Mouse (Mus musculus): ENCODE data around the gene Mprip. TPM values are rescaled to one million over a fixed set of nuclear protein-coding genes. Genes with fewer than 3 reads are reported as not detected.
"Not testable (repeated sequence)": the region's sequence is repeated elsewhere in the genome, so short reads cannot be mapped to it uniquely, and the experiment has no call there.

The Mprip gene
- total RNA-seq, 2 experiments from 2014 or later, result 283 to 287 TPM

DNA sequence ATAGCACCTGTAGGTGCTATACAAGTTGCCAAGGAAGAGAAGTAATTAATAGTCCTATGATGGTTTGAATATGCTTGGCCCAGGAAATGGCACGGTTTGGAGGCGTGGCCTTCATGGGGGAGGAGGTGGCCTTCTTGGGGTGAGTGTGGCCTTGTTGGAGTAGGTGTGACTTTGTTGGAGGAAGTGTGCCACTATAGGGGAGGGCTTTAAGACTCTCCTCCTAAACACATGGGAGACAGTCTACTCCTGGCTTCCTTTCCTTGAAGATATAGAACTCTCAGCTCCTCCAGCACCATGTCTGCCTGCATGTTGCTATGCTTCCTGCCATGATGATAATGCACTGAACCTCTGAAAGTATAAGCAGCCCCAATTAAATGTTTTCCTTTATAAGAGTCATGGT lies 8.1 kb upstream of the Mprip start:
- no peak for DNase-seq (ENCODE audit: low spot score in 2 of 2)

DNA sequence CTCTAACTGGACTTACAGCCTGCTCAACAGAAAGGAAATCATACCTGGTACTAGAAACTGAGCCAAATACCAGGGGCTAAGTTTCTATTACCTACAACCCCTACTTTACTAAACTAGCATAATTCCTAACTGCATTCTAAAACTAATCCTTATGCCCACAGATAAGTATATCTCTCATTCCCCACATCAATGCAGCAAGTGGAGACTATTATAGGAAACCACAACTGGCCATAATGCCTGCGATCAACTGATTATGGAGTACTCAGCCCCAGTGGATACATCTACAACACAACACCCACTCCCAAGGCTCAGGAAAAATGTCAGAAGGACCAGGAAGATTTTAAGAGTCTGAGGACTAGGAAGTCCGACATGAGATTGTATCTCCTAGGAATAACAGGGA lies 7.6 kb upstream of the Mprip start:
- no peak for DNase-seq (ENCODE audit: low spot score in 2 of 2)

DNA sequence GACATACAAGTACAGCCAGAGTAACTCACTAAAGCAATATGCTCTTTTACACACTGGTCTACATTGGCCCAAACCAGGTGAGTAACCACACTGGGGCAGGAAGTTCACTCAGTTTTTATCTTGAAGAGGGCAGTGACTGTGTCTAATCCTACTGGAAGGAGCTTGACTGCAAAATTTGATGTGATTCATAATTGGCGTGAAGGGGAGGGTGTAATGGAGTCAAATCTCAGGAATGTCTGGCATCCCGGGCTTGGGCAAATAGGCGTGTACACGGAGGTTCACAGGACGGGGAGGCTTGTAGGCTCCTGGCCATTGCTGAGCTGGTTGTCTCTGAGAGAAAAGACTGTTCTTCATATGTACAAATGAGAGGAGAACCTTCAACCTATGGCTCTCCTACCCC lies 5.8 kb upstream of the Mprip start:
- DNase-seq (ENCODE audit: low spot score in 2 of 2), result no peak

DNA sequence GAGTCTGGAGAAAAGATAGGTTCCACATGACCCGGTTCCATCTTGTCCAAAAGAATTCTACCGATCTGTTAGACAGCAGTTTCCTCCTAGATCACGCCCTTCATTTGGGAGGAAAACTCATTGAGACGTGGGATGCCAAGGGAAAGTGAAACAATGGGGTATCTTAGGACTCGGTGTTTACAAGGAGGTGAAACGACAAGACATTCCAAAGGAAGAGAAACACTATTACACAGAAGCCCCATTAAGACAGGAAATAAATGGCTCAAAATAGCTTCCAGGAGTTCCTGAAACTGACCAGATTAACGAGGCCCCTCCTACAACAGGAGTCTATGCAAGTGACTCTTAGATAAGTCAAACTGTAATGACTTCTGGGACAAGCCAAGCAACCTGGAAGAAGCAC lies 5.1 kb upstream of the Mprip start:
- DNase-seq (ENCODE audit: low spot score in 2 of 2), result no peak

DNA sequence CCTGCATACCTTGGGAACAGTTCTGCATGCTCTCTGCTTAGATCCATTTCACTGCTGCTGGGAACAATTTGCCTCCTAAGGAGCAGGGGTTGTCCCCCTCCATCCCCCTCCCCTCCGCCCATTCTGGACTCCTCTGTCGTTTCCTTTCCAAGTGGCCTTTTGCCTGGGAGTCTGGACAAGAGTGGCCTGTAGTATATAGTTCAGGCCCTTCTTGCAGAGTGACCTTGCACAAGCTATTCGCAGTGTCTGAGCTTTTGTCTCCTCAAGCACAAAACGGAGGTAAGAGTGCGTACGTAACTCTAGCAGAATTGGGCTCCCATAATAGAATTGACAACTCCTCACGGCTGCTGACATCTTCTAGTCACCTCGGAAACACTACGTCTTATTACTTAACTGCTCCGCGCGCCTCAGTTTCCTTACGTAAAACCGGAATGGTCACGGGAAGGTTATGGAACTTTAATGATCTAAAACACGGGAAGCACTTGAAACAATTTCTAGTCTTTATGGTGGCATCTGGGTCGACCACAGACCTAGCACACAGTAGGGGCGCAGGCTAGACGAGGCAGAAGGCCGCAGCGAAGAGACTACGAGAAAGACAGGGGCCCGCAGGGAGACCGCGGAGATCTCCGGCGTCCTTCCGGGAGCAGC lies 620 bp downstream of the Mprip start:
- no peak for DNase-seq (ENCODE audit: low spot score in 2 of 2)

DNA sequence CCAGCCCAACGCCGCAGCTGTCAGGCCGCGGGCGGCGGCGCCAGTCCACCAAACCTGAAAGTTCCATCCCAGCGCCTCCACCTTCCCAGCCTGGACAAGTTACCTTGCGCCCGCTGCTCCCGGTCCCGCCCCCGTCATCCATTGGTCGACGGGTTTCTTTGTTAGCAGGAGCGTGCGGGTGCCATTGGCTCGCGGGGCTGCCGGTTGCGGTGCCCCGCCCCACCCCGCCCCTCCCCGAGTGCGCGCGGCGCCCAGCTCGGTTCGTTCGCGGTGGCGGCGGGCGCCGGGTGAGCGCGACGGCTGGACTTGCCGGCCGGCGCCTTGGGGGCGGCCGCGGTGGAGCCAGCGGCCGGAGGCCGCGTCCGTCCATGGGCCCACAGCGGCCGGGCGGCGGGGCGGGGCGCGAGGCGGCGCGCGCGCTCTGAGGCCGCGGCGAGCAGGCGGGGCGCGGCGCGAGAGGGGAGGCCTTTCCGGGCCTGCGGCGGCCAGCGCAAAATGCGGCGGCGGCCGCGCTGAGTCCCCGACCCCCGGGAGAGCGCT lies 1.2 kb downstream of the Mprip start:
- DNase-seq (ENCODE audit: low spot score in 2 of 2), result peak; percentile 92 to 98

DNA sequence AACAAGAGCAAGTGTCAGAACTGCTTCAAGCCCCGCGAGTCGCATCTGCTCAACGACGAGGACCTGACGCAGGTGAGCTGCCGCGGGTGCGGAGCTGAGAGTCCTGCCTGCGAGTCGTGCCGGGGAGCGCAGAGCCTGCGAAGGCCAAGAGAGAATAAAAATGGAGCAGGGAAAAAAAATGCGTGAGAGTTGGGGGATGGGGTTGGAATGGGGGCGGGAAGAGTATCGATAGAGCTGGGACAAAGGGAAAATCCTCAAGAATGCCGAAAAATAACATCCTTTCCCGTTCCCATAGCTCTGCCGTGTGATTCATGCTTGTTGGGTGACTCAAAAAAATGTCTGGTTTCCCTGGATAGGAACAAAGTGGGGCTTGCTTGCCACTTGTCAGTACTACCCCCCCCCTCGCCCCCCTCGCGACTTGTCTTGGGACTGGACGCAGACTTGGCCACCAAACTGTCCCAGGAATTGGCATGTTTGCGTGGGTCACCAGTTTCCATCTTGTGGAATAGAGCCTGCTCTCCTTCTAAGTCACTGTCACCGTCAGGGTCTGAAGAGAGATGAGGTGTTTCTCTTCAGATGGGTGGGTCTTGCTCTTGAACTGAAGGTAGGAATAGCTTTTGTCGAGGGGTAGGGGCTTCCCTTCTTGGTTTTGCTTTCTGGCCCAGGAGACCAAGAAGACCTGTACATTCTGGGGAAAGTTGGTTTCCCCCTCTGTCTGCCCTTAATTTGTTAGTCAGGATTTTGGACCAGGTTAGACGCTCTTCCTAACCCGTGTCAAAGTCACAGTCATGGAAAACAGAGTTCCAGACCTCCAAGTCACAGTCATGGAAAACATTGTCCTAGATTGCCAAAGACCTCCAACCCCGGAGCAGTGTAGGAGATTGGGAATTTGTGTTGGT lies 2.0 kb downstream of the Mprip start:
- DNase-seq (ENCODE audit: low spot score in 2 of 2), result no peak

DNA sequence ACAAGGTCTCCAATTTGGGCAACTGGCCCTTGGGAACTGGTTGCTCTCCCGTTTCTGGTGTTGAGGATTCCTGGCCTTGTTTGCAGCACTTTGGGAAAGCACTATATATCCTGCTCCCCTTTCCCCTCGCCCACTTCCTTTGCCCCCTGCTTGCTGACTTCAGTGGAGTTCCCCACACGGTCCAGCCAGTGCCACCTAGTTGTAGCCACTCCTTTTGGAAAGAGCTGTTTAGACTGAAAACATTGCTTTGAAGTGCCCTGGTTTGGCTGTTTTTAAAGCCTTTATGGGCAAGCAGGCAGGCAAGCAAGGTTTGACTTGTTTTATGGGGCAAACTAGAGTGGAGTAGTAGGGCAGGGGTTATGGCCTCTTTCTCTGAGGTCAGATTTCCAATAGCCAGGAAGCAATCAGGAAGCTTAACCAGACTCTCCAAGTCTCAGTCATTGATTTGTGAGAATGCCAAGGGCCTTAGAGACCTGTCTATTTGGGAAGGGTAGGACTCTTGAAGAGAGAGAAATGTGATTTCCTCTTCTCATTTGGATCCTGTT lies 2.7 kb downstream of the Mprip start:
- DNase-seq (ENCODE audit: low spot score in 2 of 2), result no peak

DNA sequence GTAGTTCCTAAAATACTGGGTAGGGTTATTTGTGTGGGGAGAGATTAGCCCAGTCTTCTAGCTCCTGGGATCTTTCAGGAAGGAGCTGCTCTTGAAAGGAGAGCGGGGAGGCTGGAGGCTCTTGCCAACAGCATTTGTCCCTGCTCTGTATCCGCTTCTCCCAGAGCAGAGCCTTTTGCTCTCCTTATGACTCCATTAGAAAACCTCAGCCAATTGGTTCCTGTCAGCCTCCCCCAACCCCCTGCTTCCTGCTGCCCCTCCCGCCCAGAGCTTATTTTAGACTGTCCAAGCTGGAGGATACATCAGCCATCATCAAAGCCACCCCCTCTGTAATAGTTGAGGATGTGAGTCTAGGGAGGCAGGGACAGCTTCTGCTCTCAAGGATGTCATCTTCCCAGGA lies 3.7 kb downstream of the Mprip start:
- peak; percentile 17 to 53 for DNase-seq (ENCODE audit: low spot score in 2 of 2)

DNA sequence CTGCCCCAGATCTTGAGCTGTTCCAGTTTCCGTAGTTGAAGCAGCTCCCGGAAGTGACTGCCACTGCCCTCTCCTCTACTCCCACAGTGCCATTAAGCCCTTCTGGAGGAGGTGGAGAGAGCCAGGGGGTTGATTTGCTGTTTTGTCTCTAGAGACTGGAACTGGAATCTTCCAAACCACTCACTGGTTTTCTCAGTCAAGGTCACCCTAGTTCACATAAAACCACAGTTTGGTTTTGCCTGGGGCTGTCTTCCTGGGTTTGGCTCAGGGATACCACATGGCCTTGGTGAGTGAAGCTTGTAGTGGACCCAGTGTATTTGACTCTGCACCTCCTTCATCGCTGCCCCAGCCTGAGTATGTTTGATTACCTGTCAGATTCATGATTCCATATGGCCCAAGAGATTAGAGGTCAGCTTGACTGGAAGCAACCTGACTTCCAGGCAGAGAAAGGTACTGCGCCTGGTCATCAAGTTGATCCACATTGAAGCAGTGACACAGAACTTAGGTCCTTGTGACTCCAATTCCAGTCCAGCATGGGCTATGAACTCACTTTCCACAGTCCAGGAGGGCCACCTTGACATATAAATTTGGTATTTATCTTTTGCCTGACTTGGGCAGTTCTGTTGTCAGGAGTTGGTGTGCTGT lies 10.1 kb downstream of the Mprip start:
- DNase-seq (ENCODE audit: low spot score in 2 of 2), result no peak

DNA sequence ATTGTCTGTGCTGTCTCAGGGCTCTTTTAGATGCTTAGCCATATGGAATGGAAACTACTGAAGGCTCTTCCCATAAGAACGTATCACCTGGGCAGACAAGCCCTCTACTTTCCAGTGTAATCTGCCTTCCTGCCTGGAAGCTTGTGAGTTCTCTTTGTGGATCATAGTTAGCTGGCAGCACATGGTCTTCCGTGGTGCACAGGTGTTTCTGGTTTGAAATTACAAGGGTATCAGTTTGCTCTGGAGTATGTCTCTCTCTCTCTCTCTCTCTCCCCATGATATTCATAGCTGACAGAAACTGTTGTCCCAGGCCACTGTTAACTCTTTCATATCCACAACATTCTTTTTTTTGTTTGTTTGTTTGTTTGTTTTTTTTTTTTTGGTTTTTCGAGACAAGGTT lies 12.9 kb downstream of the Mprip start:
- no peak for DNase-seq (ENCODE audit: low spot score in 2 of 2)

DNA sequence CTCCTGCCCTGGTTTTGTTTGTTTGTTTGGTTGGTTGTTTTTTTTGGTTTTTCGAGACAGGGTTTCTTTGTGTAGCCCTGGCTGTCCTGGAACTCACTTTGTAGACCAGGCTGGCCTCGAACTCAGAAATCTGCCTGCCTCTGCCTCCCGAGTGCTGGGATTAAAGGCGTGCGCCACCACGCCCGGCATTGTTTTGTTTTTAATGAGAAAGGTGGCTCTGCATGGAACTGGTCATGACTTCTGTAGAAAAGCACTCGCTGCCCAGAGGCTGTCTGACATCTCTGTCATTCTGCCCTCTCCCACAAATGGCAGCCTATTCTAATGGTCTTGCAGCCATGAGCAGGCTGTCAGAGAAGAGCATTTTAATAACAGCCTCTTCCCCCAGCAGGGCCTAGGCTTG lies 13.6 kb downstream of the Mprip start:
- not testable (repeated sequence) for DNase-seq (ENCODE audit: low spot score in 2 of 2)

DNA sequence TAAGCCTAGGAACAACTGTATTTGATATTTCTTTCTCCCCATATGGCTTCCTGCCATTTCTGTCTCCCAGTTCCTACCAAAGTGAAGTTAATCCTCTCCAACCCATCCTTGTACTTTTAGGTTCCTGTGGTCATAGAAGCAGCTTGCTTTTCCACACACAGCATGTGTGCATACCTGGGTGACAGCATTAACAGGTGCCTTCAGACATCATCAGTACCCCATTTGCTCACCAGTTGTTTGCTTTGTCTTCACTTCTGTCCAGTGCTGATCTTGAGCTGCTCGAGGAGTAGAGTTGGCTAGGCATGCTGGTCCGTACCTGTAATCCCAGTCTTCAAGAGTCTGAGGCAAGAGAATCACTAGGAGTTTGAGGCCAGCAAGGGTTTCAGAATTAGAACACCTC lies 16.7 kb downstream of the Mprip start:
- DNase-seq (ENCODE audit: low spot score in 2 of 2), result no peak

DNA sequence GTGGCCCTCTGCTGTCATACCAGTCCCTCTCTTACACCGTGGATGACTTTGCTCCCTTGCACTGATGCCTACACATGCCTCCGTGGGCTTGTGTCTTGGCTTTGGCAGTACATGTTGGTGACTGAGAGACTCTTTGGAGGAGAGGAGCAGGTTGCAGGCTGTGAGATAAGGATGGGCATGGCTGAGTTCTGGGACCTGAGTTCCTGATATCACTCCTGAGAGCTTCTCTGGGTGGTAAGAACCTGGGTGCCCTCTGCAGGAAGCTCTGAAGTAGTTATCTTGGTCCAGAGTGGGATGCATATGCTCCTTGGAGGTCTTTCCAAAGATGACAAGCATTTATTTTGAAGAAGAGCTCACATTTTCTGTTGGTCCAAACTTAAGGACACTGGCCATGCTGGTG lies 17.6 kb downstream of the Mprip start:
- DNase-seq (ENCODE audit: low spot score in 2 of 2), result no peak

DNA sequence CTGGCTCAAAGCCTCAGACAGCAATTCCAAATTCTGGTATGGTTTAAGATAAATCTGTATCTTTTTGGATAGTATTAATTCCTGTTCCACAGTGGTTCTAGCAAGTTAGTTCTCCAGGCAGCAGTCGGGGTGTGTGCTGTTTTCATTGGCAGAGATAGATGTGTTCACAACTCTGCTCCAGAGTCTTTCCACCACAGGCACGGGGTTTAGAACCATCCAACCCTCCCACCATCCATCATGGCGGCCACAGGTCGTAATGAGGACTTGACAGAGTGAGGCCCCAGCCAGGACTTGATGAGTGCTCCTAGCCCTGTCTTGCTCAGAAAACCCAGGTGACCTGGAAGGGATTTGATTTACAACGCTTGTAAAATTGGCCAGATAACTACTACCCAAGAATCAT lies 19.0 kb downstream of the Mprip start:
- DNase-seq (ENCODE audit: low spot score in 2 of 2), result no peak

DNA sequence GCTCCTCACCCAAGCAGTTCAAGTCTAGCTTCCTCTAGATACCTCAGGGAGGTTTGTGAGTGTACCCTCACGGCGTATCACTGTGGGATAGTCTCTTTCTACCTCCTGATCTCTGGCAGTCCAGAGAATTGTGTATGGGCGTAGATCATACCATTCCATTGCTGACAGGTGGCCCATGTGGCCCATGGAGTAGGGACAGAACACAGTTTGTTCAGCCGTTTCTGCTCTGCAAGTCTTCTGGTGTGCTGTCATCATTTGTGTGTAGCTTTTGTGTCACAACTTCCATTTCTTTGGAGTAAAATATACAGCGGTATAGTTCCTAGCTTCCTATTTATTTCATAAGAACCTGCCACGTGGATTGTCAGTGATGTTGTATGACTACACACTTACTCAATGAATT lies 23.9 kb downstream of the Mprip start:
- DNase-seq (ENCODE audit: low spot score in 2 of 2), result no peak

DNA sequence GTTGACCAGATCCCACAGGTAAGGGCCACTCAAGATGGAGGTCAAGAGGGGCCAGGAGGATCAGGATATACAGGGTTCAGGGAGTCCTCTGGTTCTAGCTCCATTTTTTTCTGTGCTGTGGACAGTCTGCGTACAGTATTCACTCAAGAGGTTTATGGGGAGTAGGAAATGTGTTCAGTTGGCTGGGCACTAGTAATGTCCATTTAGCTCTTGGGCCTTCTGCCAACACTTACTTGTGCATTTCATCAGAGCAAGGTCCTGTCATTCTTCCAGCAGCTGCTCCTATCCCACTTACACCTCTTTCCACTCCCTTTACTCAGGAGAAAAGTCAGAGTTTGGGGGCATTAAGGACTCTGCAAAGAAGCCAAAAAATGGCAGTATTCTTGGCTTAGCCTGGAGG lies 33.4 kb downstream of the Mprip start:
- no peak for DNase-seq (ENCODE audit: low spot score in 2 of 2)

DNA sequence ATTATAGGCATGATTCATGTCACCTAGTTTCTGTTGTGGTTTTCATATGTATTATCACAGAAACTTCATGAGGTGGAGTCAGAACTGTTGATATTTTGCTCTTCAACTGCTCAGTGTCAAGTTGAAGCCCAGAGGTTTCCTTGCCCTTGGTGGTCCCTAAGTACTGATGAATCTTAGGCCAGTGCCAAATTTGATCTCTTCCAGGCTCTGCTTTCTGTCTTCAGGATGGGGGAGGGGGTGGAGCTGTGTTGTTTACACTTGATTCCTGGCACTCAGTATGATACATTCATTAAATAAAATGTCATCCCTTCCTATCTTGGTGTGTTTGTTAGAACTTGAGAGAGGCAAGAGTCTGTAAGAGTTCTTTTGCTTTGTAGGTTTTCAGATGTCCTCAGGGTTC lies 34.4 kb downstream of the Mprip start:
- no peak for DNase-seq (ENCODE audit: low spot score in 2 of 2)

DNA sequence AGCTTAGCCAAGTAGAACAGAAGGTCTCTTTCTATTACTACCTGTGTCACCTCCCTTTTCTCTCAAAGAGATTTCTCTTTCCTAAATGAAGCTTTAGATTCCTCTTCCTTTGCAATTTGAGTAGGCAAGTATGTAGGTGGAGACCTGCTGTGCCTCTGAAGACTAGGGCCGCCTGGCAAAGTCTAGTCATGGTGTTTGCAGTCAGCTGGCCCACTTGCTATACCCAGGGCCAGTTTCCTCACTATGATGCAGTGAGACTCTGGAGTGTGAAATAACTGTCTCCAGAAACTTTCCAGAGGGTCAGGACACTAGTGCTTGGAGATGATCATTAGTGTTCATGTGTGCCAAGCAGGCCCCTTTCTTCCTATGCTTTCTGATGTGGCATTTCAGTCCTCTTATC lies 36.5 kb downstream of the Mprip start:
- peak in 1 of 2 experiments; percentile 45 for DNase-seq (ENCODE audit: low spot score in 2 of 2)

DNA sequence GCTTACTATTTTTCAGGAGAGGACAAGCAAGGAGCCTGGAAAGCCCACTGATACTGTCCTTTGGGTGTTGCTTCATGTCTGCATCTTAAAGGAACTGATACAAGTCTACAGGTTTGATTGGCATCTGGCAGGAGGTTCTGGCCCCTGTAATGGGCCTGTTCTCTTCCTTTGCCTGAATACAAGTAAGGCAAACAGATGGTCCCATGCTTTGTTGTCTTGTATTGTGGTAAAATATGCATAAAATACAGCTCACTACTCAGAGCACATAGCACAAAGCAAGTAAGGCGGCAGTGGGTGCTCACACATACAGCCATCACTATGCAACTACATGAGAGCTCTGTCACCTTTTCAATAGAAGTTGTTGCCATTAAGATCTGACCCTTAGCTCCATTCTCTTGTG lies 39.7 kb downstream of the Mprip start:
- DNase-seq (ENCODE audit: low spot score in 2 of 2), result peak in 1 of 2 experiments; percentile 46

DNA sequence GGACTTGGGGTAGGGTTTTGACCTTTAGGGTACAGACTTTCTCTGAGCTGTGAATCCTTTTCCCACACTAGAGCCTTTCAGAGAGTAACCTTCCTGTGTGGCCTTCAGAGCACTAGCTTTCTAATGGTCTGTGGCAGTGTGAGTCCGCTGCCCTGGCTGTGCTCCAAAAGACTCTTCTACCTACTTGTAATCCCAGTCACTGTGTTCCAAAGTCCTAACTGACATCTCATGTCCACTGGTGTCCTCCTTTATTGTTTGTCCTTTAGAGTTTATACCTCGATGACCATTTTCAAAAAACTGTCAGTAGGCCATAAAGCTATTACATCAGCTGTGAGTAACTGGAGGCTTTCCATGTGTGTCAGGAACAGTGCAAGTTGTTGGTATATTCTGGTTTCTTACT lies 44.0 kb downstream of the Mprip start:
- no peak for DNase-seq (ENCODE audit: low spot score in 2 of 2)

DNA sequence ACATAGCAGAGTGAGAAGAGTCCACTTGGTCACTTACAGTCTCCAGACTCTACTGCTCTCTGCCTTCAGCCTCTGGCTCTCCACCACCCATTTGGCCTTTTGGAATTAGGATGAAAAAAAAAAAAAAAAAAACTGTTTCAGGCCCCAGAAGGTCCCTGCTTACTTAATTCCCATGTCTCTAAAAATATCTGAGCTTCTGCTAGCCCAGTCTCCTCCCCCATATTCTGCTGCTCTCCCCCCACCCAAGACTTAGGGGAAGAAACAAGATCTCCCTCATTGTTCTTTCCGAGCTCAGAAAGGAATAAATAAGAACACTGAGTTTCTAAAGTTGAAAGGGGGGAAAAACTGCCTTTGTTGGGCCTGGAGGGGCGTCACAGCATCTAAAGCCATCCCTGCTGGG lies 46.4 kb downstream of the Mprip start:
- no peak for DNase-seq (ENCODE audit: low spot score in 2 of 2)
